Mouse (Mus musculus) MEL (cell line): ENCODE results near the gene Lum.

Source experiments
- CTCF ChIP-seq, 3 experiments: IDR thresholded peaks in 2 of 3; conservative IDR thresholded peaks in 1 of 3; 2 replicates each; pipeline ENCODE4 v1.5.1; 2011 to 2012; ENCODE audit warnings: low read length in 3 of 3, low read depth in 2 of 3, mild to moderate bottlenecking in 2 of 3, improper control_type of control experiment in 1 of 3, inconsistent platforms in 1 of 3, mixed read lengths in 1 of 3, moderate library complexity in 1 of 3; ENCODE audit not compliant: control insufficient read depth in 1 of 3, insufficient read depth in 1 of 3, poor library complexity in 1 of 3, severe bottlenecking in 1 of 3
- GATA1 ChIP-seq: IDR thresholded peaks from 2 replicates; pipeline ENCODE4 v1.6.1; 2011; ENCODE audit warnings: low read depth, low read length, improper control_type of control experiment
- MXI1 ChIP-seq: IDR thresholded peaks from 2 replicates; pipeline ENCODE4 v1.6.1; 2011; ENCODE audit warnings: mild to moderate bottlenecking, low read depth, low read length, improper control_type of control experiment
- NELFE ChIP-seq: IDR thresholded peaks from 2 replicates; pipeline ENCODE4 v1.6.1; 2011; ENCODE audit warnings: low read depth, low read length, improper control_type of control experiment
- POLR2A ChIP-seq, 2 experiments: IDR thresholded peaks; 2 replicates each; pipeline ENCODE4 v1.6.1; 2011 to 2012; ENCODE audit warnings: low read length in 2 of 2, mild to moderate bottlenecking in 2 of 2, control low read depth in 1 of 2, improper control_type of control experiment in 1 of 2, low read depth in 1 of 2, moderate library complexity in 1 of 2; ENCODE audit not compliant: control insufficient read depth in 1 of 2, insufficient read depth in 1 of 2, poor library complexity in 1 of 2

DNA sequence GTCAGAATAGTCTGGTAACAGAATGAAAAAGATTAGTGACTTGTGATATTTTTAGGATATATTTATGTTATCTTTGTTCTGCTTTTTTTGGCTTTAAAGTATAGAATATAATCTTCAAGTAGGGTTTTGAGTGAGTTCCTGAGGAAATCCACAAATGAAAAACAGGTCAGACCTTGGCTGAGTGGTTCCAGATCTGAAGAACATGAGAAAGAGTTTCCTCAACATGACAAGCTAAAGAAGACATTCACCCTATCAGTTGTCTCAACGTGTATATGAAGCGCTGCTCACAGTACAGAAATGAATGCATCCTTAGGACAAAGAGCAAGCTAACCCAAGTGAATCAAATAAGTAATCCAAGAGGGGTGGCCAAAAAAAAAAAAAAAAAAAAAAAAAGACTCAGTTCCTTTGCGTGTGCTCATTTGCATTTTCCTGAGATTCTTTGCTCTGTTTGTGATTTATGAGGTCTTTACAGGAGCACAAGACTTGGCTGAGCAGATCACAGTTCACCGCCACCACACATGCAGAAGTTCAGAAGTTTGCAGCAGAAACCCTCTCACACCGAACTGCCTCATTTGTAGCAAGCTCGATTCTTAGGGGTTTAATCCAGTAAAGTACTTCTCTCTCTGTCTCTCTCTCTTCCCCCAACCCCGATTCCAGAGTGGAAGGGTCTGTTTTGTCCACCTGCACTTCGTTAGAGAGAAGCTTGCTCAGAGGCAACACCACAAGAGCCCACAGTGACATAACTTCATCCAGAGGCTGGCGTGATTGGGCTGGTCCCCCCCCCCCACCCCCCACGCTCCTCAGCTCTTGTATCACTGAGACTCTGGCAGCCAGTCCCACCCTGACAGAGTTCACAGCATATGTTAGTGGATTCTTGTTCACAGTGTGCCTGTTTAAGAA, at the start of gene Lum:
- TF ChIP-seq MXI1 (no peak), GATA1 (no peak), CTCF (IDR thresholded peaks at IDR 0.05 in 2 of 3, conservative IDR thresholded peaks at IDR 0.05 in 1 of 3; ENCODE audit: control insufficient read depth in 1 of 3, insufficient read depth in 1 of 3, low read depth in 2 of 3, low read length in 3 of 3, poor library complexity in 1 of 3, severe bottlenecking in 1 of 3) (no peak), NELFE (no peak), POLR2A (IDR thresholded peaks at IDR 0.05; ENCODE audit: control insufficient read depth in 1 of 2, insufficient read depth in 1 of 2, low read depth in 1 of 2, low read length in 2 of 2, poor library complexity in 1 of 2) (no peak)
